Mouse (Mus musculus): ENCODE results near the gene Slc35f6. TPM values are rescaled to one million over a fixed set of nuclear protein-coding genes. Genes with fewer than 3 reads are reported as not detected.
A peak's percentile ranks its signal among the peaks of the same experiment; 100 is the strongest.

The Slc35f6 gene
- polyA plus RNA-seq, 1 experiment from 2014 or later, result 30.7 TPM

DNA sequence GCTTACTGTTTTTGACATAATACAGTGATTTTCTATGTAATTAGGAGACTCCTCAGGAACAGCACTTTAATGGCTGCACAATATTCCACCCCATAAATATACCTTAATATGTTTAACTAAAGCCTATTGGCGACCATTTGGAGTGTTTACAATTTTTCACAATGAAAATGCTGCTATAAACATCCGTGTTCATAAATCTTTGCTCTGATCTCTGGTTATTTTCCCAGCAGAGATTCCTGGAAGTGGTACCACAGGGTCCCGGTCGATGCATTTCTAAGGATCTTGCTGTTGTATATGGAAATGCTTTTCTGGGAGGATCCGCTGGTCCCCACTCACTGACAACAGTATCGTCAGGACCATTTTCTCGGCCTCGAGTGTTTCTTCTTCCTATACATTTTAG, 34.5 kb upstream of the Slc35f6 start:
- H3K27ac ChIP-seq, result no peak overlapping the region
- no peak overlapping the region for H3K4me3 ChIP-seq
- H3K9me3 ChIP-seq, result no peaks in the 10 kb centered on the region
- no peak overlapping the region for H3K4me2 ChIP-seq
- H3K9ac ChIP-seq, result no peak overlapping the region
- H3K4me1 ChIP-seq (replicated peaks), result peaks cover 30% of the 10 kb centered on the region
- WGBS, result 86% methylated on average over 8 of the region's 8 CpGs
- no peaks in the 10 kb centered on the region for H3K36me3 ChIP-seq
- H3K27me3 ChIP-seq, result peaks cover 5% of the 10 kb centered on the region; the same call in 1 of the 2 replicates
- ATAC-seq (ENCODE audit: low FRiP score), result no peak

- H3K9ac ChIP-seq, result no peak overlapping the region
- no peak overlapping the region for H3K4me3 ChIP-seq
- H3K9me3 ChIP-seq, result no peaks in the 10 kb centered on the region
- no peaks in the 10 kb centered on the region for H3K36me3 ChIP-seq
- peaks cover 10% of the 10 kb centered on the region; the same call in 1 of the 2 replicates for H3K27me3 ChIP-seq
- WGBS, result 31% methylated on average over 1 of the region's 1 CpGs
- no peak overlapping the region for H3K4me2 ChIP-seq
- H3K4me1 ChIP-seq (replicated peaks), result peaks cover 30% of the 10 kb centered on the region
- peak overlapping the region; percentile 18; the same call in 1 of the 2 replicates for H3K27ac ChIP-seq
- no peak; the same call in 1 of the 2 replicates for ATAC-seq (ENCODE audit: low FRiP score)
These were observed 33.5 kb upstream of the Slc35f6 start for GRCm38 (mm10) chr5:30614221-30614620.

DNA sequence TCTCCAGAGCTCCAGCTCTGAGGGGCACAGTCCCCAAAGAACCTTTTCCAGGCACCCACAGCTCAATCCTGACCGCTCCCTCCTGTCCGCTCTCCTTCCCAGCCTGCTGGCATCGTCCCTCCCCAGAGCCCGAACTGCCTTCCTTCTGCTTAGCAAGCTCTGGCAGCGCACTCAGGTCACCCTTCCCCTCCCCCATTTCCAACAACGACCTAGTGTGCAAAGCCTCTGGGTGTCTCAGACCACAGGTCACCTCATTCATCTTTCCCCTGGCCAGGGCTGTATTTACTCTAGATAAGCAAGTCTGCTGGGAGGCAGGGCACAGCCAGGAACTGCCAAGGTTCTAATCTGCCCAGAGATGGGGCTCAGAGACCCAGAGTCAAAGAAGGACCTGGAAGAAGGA, 32.3 kb upstream of the Slc35f6 start:
- Histone ChIP-seq H3K4me1 (replicated peaks) (peaks cover 30% of the 10 kb centered on the region), H3K27ac (no peak overlapping the region), H3K4me3 (no peak overlapping the region), H3K27me3 (peaks cover 11% of the 10 kb centered on the region), H3K9me3 (no peaks in the 10 kb centered on the region), H3K36me3 (no peaks in the 10 kb centered on the region), H3K4me2 (no peak overlapping the region), H3K9ac (no peak overlapping the region)
- WGBS, result 53% methylated on average over 6 of the region's 6 CpGs
- ATAC-seq (ENCODE audit: low FRiP score), result no peak

DNA sequence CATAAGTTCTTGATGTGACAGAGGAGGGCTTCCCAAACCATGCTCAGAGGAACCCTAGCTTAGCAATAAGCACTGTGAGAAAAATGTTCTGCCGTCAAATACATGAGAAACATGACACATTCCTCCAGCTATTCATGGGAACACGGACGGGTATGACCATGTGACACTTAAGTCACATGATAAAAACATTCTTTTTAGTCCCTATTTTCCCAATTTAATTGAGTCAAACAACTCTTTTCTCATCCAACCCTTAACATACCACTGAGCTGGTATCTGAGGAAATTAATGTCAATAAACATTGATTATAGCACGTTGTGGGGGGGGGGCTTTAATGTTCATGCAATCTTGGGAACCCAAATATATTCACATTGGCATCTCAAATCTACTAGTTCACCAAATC, 31.9 kb upstream of the Slc35f6 start:
- no peaks in the 10 kb centered on the region for H3K36me3 ChIP-seq
- peaks cover 15% of the 10 kb centered on the region for H3K27me3 ChIP-seq
- no peak overlapping the region for H3K4me3 ChIP-seq
- no peak overlapping the region for H3K4me2 ChIP-seq
- no peaks in the 10 kb centered on the region for H3K9me3 ChIP-seq
- no peak for ATAC-seq (ENCODE audit: low FRiP score)
- no peak overlapping the region for H3K27ac ChIP-seq
- WGBS, result 84% methylated on average over 4 of the region's 4 CpGs
- peaks cover 30% of the 10 kb centered on the region for H3K4me1 ChIP-seq (replicated peaks)
- H3K9ac ChIP-seq, result no peak overlapping the region

DNA sequence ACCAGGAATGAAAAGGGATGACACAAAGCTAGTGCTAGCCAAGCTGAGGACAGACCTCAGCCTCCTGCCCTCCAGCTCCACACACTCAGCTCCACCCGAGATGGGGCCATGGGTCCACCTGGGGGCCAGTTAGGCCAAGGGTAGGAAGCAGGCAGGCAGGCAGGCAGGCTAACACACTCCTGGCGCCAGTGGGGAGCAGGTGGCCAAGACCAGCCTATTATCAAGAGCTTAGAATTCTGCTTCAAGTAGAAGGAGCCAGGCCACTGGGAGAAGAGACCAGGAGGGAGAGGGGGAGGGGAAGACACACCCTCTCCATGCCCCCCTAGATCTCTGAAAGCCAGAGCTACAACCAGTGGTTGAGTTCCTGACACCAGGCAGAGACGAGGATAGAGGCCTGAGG, 31.1 kb upstream of the Slc35f6 start:
- Histone ChIP-seq H3K4me2 (no peak overlapping the region), H3K4me1 (replicated peaks) (peaks cover 30% of the 10 kb centered on the region), H3K4me3 (no peak overlapping the region), H3K9ac (no peak overlapping the region), H3K27me3 (peaks cover 24% of the 10 kb centered on the region), H3K9me3 (no peaks in the 10 kb centered on the region), H3K36me3 (no peaks in the 10 kb centered on the region), H3K27ac (no peak overlapping the region)
- no peak for ATAC-seq (ENCODE audit: low FRiP score)
- WGBS, result 23% methylated on average over 3 of the region's 3 CpGs

GRCm38 (mm10) chr5:30617357-30617756, 30.4 kb upstream of the Slc35f6 start:
- Histone ChIP-seq H3K27me3 (peaks cover 31% of the 10 kb centered on the region), H3K9ac (no peak overlapping the region), H3K4me1 (replicated peaks) (peaks cover 35% of the 10 kb centered on the region), H3K9me3 (no peaks in the 10 kb centered on the region), H3K27ac (no peak overlapping the region), H3K4me3 (no peak overlapping the region), H3K36me3 (no peaks in the 10 kb centered on the region), H3K4me2 (no peak overlapping the region)
- no peak for ATAC-seq (ENCODE audit: low FRiP score)
- 47% methylated on average over 3 of the region's 3 CpGs for WGBS

DNA sequence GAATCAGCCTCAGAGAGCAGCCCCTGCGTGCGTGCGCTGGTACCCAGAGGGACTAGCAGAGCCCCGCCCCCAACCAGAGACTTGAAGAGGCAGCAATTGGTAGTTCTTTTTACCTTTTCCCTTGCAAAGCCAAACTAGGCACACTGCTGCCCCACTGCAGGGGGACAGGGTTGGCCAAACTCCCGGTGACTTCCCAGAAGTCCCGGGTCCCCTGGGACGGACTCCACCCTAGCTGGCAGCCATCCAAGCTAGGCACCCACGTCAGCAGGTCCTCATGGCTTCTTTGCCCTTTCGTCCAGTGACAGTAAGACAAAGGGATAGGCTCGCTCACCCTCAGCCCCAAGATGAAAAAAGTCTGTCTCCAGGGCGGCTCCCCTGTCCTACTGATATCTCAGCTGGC, 29.9 kb upstream of the Slc35f6 start:
- no peaks in the 10 kb centered on the region for H3K9me3 ChIP-seq
- H3K4me3 ChIP-seq, result no peak overlapping the region
- H3K27ac ChIP-seq, result no peak overlapping the region
- peaks cover 40% of the 10 kb centered on the region for H3K4me1 ChIP-seq (replicated peaks)
- no peak for ATAC-seq (ENCODE audit: low FRiP score)
- H3K36me3 ChIP-seq, result no peaks in the 10 kb centered on the region
- H3K27me3 ChIP-seq, result peaks cover 36% of the 10 kb centered on the region
- H3K9ac ChIP-seq, result no peak overlapping the region
- no peak overlapping the region for H3K4me2 ChIP-seq
- 29% methylated on average over 11 of the region's 11 CpGs for WGBS

GRCm38 (mm10) chr5:30618376-30619003, 29.2 kb upstream of the Slc35f6 start:
- H3K27me3 ChIP-seq, result peaks cover 42% of the 10 kb centered on the region
- 84% methylated on average over 8 of the region's 8 CpGs for WGBS

DNA sequence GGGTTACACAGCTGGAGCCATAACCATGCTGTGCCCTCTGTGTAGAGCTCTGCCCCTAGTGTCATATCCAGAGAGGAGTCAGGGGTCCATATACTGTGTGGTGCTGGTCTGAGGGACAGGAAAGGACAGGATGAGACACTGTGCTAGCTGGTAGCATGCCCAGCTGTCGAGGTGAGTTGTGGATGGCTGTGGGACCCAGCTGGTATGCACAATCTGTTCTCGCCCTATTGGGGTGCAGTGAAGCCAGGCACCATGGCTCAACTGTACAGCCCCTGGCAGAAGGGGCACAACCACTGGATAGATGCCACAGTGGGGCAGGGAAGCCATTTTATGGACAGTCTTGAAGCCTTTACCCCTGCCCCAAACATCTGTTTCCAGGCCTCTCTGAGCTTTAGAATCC, 28.5 kb upstream of the Slc35f6 start:
- no peak for ATAC-seq (ENCODE audit: low FRiP score)
- Histone ChIP-seq H3K27ac (no peak overlapping the region), H3K4me1 (replicated peaks) (peaks cover 40% of the 10 kb centered on the region), H3K4me2 (no peak overlapping the region), H3K4me3 (no peak overlapping the region), H3K36me3 (no peaks in the 10 kb centered on the region), H3K27me3 (peaks cover 49% of the 10 kb centered on the region), H3K9ac (no peak overlapping the region), H3K9me3 (no peaks in the 10 kb centered on the region)
- 56% methylated on average over 2 of the region's 2 CpGs for WGBS

More at GRCm38 (mm10) chr5:30618376-30619003, 29.2 kb upstream of the Slc35f6 start:
- H3K36me3 ChIP-seq, result no peaks in the 10 kb centered on the region
- ATAC-seq (ENCODE audit: low FRiP score), result no peak
- no peak overlapping the region for H3K4me2 ChIP-seq
- H3K9ac ChIP-seq, result no peak overlapping the region
- H3K9me3 ChIP-seq, result no peaks in the 10 kb centered on the region
- no peak overlapping the region for H3K27ac ChIP-seq
- peaks cover 42% of the 10 kb centered on the region for H3K4me1 ChIP-seq (replicated peaks)
- H3K4me3 ChIP-seq, result no peak overlapping the region

GRCm38 (mm10) chr5:30620567-30620966, 27.2 kb upstream of the Slc35f6 start:
- H3K4me2 ChIP-seq, result no peak overlapping the region
- peaks cover 59% of the 10 kb centered on the region for H3K27me3 ChIP-seq
- no peak overlapping the region for H3K4me3 ChIP-seq
- no peaks in the 10 kb centered on the region for H3K9me3 ChIP-seq
- no peak overlapping the region for H3K9ac ChIP-seq
- H3K4me1 ChIP-seq (replicated peaks), result peaks cover 31% of the 10 kb centered on the region
- 97% methylated on average over 20 of the region's 20 CpGs for WGBS
- no peaks in the 10 kb centered on the region for H3K36me3 ChIP-seq
- no peak overlapping the region for H3K27ac ChIP-seq
- ATAC-seq (ENCODE audit: low FRiP score), result no peak

DNA sequence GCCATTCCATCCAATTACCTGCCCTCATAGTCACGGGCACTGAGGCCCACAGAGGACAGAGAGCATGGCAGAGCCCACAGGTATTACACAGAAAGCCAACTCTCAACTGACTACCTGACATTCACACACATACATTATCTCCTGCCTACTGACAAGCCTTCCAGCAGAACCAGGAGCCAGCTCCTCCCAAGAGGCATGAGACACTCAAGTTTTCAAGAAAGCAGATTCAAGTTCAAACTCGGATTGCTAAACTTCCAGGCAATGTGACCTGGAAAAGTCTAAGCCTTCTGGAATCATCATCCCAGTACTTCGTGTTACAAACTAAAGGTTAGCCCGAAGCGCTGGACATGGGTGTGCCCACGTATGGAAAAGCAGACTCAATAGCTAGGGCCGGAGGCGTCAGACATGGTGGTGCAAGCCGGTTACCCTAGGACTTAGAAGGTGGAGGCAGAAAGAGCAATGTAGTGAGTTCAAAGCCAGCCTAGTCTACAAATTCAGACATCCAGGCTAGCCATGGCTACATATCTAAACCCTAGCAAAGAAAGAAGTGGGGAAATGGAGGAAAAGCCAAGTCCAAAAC, 26.4 kb upstream of the Slc35f6 start:
- H3K9ac ChIP-seq, result no peak overlapping the region
- H3K4me1 ChIP-seq (replicated peaks), result peaks cover 31% of the 10 kb centered on the region
- 0 out of 2 replicates have a peak overlapping the region, but pooled peaks have one; percentile 41 for H3K4me3 ChIP-seq
- no peak for ATAC-seq (ENCODE audit: low FRiP score)
- no peaks in the 10 kb centered on the region for H3K36me3 ChIP-seq
- no peak overlapping the region for H3K4me2 ChIP-seq
- no peaks in the 10 kb centered on the region for H3K9me3 ChIP-seq
- H3K27ac ChIP-seq, result no peak overlapping the region
- 92% methylated on average over 9 of the region's 9 CpGs for WGBS
- peaks cover 59% of the 10 kb centered on the region for H3K27me3 ChIP-seq

- H3K9me3 ChIP-seq, result no peaks in the 10 kb centered on the region
- H3K4me2 ChIP-seq, result peak overlapping the region; percentile 66
- no peaks in the 10 kb centered on the region for H3K36me3 ChIP-seq
- peak overlapping the region; percentile 41 for H3K4me3 ChIP-seq
- H3K9ac ChIP-seq, result peak overlapping the region; percentile 61
- ATAC-seq (ENCODE audit: low FRiP score), result peak; percentile 43; the same call in 1 of the 2 replicates
- H3K4me1 ChIP-seq (replicated peaks), result peaks cover 27% of the 10 kb centered on the region
- WGBS, result 54% methylated on average over 22 of the region's 22 CpGs
- H3K27ac ChIP-seq, result no peak overlapping the region
- H3K27me3 ChIP-seq, result peaks cover 59% of the 10 kb centered on the region
These were observed 25.9 kb upstream of the Slc35f6 start for GRCm38 (mm10) chr5:30621844-30622176.

Data from hindbrain, embryonic 13.5 days (tissue).